Mouse (Mus musculus): ENCODE data around the gene Akap6. TPM values are rescaled to one million over a fixed set of nuclear protein-coding genes. Genes with fewer than 3 reads are reported as not detected.

The Akap6 gene
- polyA plus RNA-seq, 1 experiment from 2014 or later: 1.2 TPM

DNA sequence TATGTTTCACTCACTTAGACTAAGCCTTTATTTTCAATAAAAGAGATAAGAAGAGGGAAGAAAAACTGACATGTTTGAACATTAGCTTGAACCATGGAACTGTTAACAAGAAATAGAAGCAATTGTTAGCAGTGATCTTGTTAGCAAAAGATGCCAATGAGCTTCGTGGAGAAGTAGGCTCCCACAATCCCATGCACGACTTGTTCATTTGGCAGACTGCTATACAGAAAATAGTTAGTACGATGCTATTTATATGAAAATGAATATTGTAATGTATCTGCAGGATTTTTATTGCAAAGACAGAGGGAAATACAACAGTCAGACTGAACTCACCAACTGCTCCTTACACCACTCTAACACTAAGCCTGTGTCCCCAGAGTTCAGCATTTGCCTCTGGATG is 162.7 kb downstream of the Akap6 start:
- 88% methylated on average over 3 of the region's 3 CpGs for WGBS
- Histone ChIP-seq H3K4me1 (no peaks in the 10 kb centered on the region), H3K27me3 (no peaks in the 10 kb centered on the region), H3K4me2 (replicated peaks) (no peak overlapping the region), H3K27ac (no peak overlapping the region), H3K36me3 (no peaks in the 10 kb centered on the region), H3K9ac (no peak overlapping the region), H3K4me3 (no peak overlapping the region), H3K9me3 (peaks cover 10% of the 10 kb centered on the region; the same call in 1 of the 2 replicates)
- no peak for ATAC-seq (ENCODE audit: low FRiP score, low read depth)

DNA sequence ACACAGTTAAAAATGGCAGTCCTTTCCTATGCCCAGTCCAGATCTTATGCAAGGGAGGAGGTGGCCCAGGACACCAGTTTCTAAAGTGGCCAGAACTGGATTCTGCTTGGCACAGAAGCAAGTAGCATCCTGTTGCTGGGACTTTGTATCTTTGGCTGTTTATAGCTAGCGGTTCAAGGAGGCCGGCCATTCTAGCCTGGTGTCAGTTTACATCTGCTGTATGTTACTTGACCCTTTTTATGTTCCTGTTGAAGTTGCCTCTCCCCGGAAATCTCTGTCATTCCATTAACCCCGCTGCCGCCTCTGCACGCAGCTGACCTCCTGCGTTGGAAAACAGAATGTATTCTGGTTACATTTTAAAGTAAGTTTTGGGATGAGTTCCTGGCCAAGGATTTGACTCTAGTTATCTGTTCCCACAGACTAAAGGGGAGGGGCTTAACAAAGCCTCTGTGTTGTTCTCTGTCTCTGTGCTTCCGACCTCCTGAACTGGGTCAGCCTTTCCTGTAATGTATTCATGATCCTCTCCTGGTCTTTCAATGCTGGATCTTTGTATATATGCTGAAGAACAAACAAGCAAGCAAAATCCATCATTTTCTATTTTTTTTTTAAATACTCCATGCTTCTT is 168.9 kb downstream of the Akap6 start:
- H3K9me3 ChIP-seq: peaks cover 14% of the 10 kb centered on the region; the same call in 1 of the 2 replicates
- H3K4me2 ChIP-seq (replicated peaks): peak overlapping the region; percentile 36; the same call in 1 of the 2 replicates
- H3K4me3 ChIP-seq: no peak overlapping the region
- H3K36me3 ChIP-seq: no peaks in the 10 kb centered on the region
- H3K27me3 ChIP-seq: no peaks in the 10 kb centered on the region
- peaks cover 6% of the 10 kb centered on the region; the same call in 1 of the 2 replicates for H3K4me1 ChIP-seq
- peak; percentile 44; the same call in 1 of the 2 replicates for ATAC-seq (ENCODE audit: low FRiP score, low read depth)
- no peak overlapping the region for H3K9ac ChIP-seq
- no peak overlapping the region for H3K27ac ChIP-seq
- WGBS: 3% methylated on average over 8 of the region's 8 CpGs

DNA sequence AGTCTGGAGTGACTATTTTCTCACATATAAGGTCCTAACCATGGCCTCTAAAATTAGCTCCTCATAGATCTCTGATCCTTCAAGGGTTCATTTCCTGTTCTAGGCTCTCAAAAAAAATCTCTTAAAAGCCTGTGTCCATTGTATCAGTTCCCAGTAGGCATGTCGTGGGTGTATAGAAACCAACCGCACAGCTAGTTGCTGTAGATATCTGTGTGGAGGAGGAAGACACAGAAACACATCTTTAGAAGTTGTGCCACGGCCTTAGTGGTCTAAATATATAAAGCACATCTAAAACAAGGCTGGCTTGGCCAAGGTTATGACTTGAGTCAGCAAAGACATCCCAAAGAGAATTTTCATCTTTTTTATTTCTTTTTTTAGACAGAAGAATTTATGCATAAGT is 172.4 kb downstream of the Akap6 start:
- Histone ChIP-seq H3K9me3 (peaks cover 5% of the 10 kb centered on the region; the same call in 1 of the 2 replicates), H3K27ac (no peak overlapping the region), H3K36me3 (no peaks in the 10 kb centered on the region), H3K4me2 (replicated peaks) (no peak overlapping the region), H3K4me3 (no peak overlapping the region), H3K27me3 (no peaks in the 10 kb centered on the region), H3K4me1 (peaks cover 9% of the 10 kb centered on the region; the same call in 1 of the 2 replicates), H3K9ac (no peak overlapping the region)
- no peak for ATAC-seq (ENCODE audit: low FRiP score, low read depth)
- 84% methylated on average over 3 of the region's 3 CpGs for WGBS

DNA sequence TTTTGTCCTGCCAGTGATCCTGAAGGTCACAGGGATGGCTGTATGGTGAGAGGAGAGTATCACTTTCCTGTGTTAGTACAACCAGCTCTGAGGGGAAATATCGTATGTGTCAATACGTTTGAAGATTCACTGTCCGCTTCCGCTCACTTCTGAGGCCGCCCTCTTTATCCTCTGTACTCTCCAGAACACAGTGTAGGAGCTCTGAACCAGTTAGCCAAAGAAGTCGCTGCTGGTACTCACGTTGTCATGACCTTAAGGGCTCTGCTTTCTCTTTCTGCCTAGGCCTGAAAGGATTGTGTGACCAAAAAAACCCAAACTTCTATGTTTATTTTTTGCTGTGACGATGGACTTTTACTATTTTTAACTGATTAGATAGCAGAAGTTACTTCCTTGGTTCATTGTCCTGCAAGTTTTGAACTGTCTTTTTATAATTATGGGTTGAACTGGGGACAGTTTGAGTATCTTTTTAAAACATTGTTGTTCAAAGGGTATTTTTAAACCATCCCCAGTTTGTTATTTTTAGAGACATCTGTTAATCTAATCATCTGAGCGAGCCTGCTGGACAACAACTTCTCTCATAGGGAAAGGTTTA is 175.2 kb downstream of the Akap6 start:
- no peak overlapping the region for H3K9ac ChIP-seq
- 74% methylated on average over 9 of the region's 9 CpGs for WGBS
- ATAC-seq (ENCODE audit: low FRiP score, low read depth): no peak
- no peak overlapping the region for H3K27ac ChIP-seq
- H3K4me2 ChIP-seq (replicated peaks): no peak overlapping the region
- no peaks in the 10 kb centered on the region for H3K36me3 ChIP-seq
- peaks cover 3% of the 10 kb centered on the region; the same call in 1 of the 2 replicates for H3K9me3 ChIP-seq
- 0 out of 2 replicates have a peak, but pooled peaks cover 3% of the 10 kb centered on the region for H3K4me1 ChIP-seq
- no peak overlapping the region for H3K4me3 ChIP-seq
- no peaks in the 10 kb centered on the region for H3K27me3 ChIP-seq

DNA sequence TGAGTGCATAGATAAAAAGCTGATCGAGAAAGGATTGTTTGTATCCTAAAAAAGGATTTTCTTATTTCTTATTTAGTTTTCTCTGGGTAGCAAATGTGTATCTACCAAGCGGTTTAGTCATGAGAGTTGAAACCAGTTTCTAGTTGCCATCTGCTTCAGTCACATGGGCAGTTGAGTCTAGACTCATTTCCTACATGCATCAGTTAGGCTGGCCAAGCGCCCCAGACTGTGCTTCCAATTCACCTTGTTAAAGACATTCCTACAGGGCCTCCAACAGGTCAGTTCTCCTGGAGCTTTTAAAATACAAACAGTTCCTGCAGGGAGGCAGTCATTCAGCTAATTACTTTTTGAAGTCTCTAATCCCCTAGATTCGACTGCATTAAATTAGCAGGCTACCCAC is 176.9 kb downstream of the Akap6 start:
- peak; percentile 51; the same call in 1 of the 2 replicates for ATAC-seq (ENCODE audit: low FRiP score, low read depth)
- no peak overlapping the region for H3K4me3 ChIP-seq
- 33% methylated on average over 4 of the region's 4 CpGs for WGBS
- H3K27me3 ChIP-seq: no peaks in the 10 kb centered on the region
- no peak overlapping the region for H3K9ac ChIP-seq
- H3K9me3 ChIP-seq: peaks cover 3% of the 10 kb centered on the region; the same call in 1 of the 2 replicates
- no peak overlapping the region for H3K27ac ChIP-seq
- no peak overlapping the region for H3K4me2 ChIP-seq (replicated peaks)
- no peaks in the 10 kb centered on the region for H3K36me3 ChIP-seq
- H3K4me1 ChIP-seq: 0 out of 2 replicates have a peak, but pooled peaks cover 3% of the 10 kb centered on the region

DNA sequence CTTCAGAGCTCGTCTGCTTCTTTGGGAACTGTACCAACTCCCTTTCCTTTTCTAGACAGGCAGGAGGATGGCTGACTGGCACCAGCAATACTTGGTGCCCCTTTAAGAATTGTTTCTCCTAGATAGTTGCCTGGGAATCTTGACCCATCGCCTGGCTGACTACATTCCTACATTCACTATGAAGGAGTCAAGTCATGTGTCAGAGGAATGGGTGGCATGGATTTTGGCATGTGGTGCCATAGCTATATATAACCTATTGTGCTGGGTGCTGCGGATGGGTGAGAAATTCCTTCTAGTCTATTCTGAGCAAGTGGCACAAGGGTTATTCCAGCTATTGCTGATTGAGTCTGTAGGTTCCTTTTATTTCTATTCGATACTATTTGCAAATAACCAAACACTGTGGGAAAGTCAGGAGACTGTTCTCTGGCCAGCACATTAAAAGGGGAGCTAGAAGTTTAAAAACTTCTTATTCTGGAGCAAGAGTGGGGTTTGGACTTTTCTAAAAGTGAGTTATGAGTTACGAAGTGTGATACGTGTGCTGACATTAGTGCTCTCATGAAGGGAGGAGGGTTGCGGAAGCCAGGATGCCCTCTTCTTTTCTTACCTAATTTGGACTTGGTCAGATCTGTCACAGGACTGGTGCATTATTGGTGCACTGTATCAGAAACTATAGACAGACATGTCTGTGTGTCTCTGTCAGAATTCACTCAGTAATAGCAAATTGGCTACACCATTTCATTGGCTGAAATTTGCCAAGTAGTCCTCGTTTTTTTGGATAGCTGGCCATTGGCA is 178.0 kb downstream of the Akap6 start:
- H3K9ac ChIP-seq: no peak overlapping the region
- ATAC-seq (ENCODE audit: low FRiP score, low read depth): no peak
- 83% methylated on average over 8 of the region's 8 CpGs for WGBS

DNA sequence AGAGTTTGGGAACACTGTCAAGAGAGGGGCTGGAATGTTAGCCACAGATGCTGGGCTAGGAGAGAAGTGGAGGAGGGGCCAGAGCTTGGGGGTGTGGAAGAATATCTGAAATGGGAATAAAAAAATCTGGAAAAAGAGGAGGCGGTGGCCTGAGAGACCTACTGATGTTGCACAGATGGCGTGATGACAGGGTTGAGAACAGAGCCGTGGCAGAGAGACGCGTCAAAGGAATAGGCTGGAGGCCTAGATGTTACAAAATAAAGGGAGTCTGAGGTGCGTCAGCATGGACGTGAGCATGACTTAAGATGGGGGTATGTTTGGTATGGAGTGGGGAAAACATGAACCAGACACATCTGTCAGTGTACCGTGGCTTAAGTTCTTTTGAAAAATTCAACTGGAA is 180.1 kb downstream of the Akap6 start:
- H3K4me1 ChIP-seq: 0 out of 2 replicates have a peak, but pooled peaks cover 3% of the 10 kb centered on the region
- 68% methylated on average over 8 of the region's 8 CpGs for WGBS
- H3K9ac ChIP-seq: no peak overlapping the region
- no peak overlapping the region for H3K27ac ChIP-seq
- no peaks in the 10 kb centered on the region for H3K9me3 ChIP-seq
- H3K36me3 ChIP-seq: no peaks in the 10 kb centered on the region
- H3K27me3 ChIP-seq: no peaks in the 10 kb centered on the region
- no peak for ATAC-seq (ENCODE audit: low FRiP score, low read depth)
- H3K4me2 ChIP-seq (replicated peaks): no peak overlapping the region
- no peak overlapping the region for H3K4me3 ChIP-seq

More for the DNA sequence above, 178.0 kb downstream of the Akap6 start:
- 0 out of 2 replicates have a peak, but pooled peaks cover 3% of the 10 kb centered on the region for H3K4me1 ChIP-seq
- H3K4me3 ChIP-seq: no peak overlapping the region
- H3K27me3 ChIP-seq: no peaks in the 10 kb centered on the region
- peaks cover 3% of the 10 kb centered on the region; the same call in 1 of the 2 replicates for H3K9me3 ChIP-seq
- H3K27ac ChIP-seq: no peak overlapping the region
- no peak overlapping the region for H3K4me2 ChIP-seq (replicated peaks)
- H3K36me3 ChIP-seq: no peaks in the 10 kb centered on the region

DNA sequence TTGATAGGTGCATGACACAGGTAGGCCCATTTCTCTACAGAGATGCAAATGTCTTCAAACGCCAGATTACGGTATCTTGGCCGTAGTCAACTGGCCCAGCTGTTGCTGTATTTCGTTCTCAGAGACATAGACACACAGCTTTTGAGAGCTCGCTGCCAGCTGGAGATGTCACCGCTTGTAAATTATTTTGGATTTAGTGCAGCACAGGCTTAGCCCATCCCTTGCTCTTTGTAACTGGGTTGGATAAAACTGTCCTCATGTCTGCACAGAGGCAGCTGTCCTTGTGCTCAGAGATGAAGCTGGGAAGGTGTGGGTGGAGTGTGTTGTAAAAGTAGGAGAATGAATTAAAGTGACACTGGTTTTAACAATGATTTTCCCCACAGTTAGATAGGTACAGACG is 193.3 kb downstream of the Akap6 start:
- H3K4me1 ChIP-seq: peaks cover 6% of the 10 kb centered on the region; the same call in 1 of the 2 replicates
- no peak overlapping the region for H3K4me3 ChIP-seq
- no peak overlapping the region for H3K9ac ChIP-seq
- no peak overlapping the region for H3K4me2 ChIP-seq (replicated peaks)
- no peaks in the 10 kb centered on the region for H3K36me3 ChIP-seq
- H3K27ac ChIP-seq: no peak overlapping the region
- ATAC-seq (ENCODE audit: low FRiP score, low read depth): no peak
- H3K27me3 ChIP-seq: no peaks in the 10 kb centered on the region
- WGBS: 84% methylated on average over 7 of the region's 7 CpGs
- no peaks in the 10 kb centered on the region for H3K9me3 ChIP-seq

DNA sequence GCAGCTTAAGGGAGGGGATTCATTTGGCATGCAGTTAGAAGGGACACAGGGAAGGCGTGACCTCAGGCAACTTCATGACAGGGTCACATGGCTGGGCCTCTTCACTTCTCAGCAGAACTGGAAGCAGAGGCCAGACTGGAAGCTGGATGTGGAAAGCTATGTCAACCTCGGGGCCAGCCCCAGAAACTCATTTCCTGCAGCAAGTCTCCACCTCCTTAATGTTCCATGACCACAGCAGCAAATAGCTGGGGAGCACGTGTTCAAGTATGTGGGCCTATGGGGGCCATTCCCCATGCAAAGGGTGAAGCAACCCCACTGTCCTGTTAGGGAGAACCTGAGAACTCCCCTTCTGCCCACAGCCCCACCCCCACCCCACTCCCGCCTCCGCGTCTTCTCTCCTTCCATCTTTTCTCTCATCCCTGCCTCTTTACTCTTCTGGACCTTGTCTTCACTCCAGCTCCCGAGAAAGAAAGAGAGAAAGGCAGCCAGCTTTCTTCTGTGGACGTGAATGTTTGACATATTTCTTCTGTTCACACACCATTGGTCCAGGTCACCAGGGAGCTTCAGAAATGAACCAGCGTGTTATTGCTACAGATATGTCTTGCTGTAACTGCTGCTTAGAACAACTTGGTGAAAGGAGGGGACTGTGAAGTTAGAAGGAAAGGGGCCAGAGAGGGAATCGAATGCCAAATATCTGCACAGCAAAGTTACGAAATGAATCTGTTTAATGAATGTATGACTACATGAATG is 194.6 kb downstream of the Akap6 start:
- no peak overlapping the region for H3K27ac ChIP-seq
- H3K4me1 ChIP-seq: peaks cover 6% of the 10 kb centered on the region; the same call in 1 of the 2 replicates
- H3K4me3 ChIP-seq: no peak overlapping the region
- no peak overlapping the region for H3K9ac ChIP-seq
- 0 out of 2 replicates have a peak, but pooled peaks have one; percentile 48 for ATAC-seq (ENCODE audit: low FRiP score, low read depth)
- WGBS: 73% methylated on average over 11 of the region's 11 CpGs
- no peaks in the 10 kb centered on the region for H3K9me3 ChIP-seq
- H3K4me2 ChIP-seq (replicated peaks): no peak overlapping the region
- no peaks in the 10 kb centered on the region for H3K36me3 ChIP-seq
- H3K27me3 ChIP-seq: no peaks in the 10 kb centered on the region

DNA sequence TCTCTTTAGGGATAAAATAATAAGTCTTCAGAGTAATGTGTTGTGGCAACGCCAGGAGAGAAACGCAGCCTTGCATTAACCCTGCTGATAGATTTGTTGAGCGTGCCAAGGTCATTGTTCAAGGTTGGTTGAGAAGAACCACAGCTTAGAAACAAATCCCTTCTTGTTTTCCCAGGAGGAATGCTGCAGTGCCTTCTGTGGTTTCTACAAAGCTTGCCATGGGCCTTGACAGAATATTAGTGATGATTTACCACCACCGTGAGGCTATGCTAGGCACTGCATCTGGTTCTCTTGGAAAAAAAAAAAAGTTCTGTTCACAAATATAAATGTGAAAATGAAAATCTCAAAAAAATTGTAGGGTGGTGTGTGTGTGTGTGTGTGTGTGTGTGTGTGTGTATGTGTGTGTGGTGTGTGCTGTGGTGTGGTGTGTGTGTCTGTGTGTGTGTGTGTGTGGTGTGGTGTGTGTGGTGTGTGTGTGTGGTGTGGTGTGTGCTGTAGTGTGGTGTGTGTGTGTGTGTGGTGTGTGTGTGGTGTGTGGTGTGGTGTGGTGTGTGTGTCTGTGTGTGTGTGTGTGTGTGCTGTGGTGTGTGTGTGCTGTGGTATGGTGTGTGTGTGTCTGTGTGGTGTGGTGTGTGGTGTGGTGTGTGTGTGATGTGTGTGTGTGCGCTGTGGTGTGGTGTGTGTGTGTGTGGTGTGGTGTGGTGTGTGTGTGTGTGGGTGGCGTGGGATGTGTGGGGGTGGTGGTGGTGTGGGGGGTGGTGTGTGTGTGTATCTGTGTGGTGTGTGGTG is 196.7 kb downstream of the Akap6 start:
- H3K36me3 ChIP-seq: no peaks in the 10 kb centered on the region
- H3K4me3 ChIP-seq: no peak overlapping the region
- H3K4me1 ChIP-seq: peaks cover 6% of the 10 kb centered on the region; the same call in 1 of the 2 replicates
- no peak overlapping the region for H3K4me2 ChIP-seq (replicated peaks)
- no peak for ATAC-seq (ENCODE audit: low FRiP score, low read depth)
- H3K9me3 ChIP-seq: no peaks in the 10 kb centered on the region
- H3K27me3 ChIP-seq: no peaks in the 10 kb centered on the region
- no peak overlapping the region for H3K27ac ChIP-seq
- WGBS: 48% methylated on average over 5 of the region's 6 CpGs
- H3K9ac ChIP-seq: no peak overlapping the region

DNA sequence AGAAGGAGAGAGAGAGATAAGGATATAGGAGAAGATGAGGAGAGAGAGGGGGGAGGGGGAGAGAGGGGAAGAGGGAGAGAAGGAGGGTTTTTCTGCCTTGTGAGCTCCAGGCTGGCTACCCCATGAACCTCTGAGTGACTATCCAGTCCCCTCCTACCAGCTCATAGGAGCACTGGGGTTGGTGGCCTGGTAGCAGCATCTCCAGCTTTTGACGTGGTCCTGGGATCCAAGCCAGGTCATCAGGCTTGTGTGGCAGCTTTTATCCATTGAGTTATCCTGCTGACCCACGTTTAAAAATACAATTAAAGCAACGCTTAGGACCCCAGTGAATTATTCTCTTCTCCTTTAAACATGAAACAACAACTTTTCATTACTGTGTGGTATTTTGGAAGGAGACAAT is 197.6 kb downstream of the Akap6 start:
- Histone ChIP-seq H3K27me3 (no peaks in the 10 kb centered on the region), H3K27ac (no peak overlapping the region), H3K4me3 (no peak overlapping the region), H3K9me3 (no peaks in the 10 kb centered on the region), H3K9ac (no peak overlapping the region), H3K4me1 (peaks cover 6% of the 10 kb centered on the region; the same call in 1 of the 2 replicates), H3K36me3 (no peaks in the 10 kb centered on the region), H3K4me2 (replicated peaks) (no peak overlapping the region)
- WGBS: 51% methylated on average over 3 of the region's 3 CpGs
- no peak for ATAC-seq (ENCODE audit: low FRiP score, low read depth)

Measured in limb, embryonic 13.5 days (tissue).